Mouse (Mus musculus) lung, postnatal 14 days (tissue): ENCODE measurements at regions not wholly inside any gene's neighbourhood (a gene's known extent, or its start where the extent isn't known, plus 50 kb on each side); places are given as distances from the start of the nearest gene placed in this dataset.

Experiments
- DNase-seq: peaks from one replicate; pipeline ENCODE4 v3.0.0; 2021

- peak; percentile 39 for DNase-seq
Observed at GRCm38 (mm10) chr12:35313191-35313925, 221.5 kb downstream of the Ahr start.

GRCm38 (mm10) chr12:35308537-35308936, 226.3 kb downstream of the Ahr start:
- no peak for DNase-seq

- no peak for DNase-seq
Observed at GRCm38 (mm10) chr12:35303764-35304717, 230.8 kb downstream of the Ahr start.

GRCm38 (mm10) chr12:35303188-35303587, 231.7 kb downstream of the Ahr start:
- DNase-seq = no peak

GRCm38 (mm10) chr12:35294668-35295067, 240.2 kb downstream of the Ahr start:
- no peak for DNase-seq

GRCm38 (mm10) chr12:35293566-35293965, 241.3 kb downstream of the Ahr start:
- no peak for DNase-seq

GRCm38 (mm10) chr12:35291941-35292341, 242.9 kb downstream of the Ahr start:
- peak; percentile 37 for DNase-seq

- no peak for DNase-seq
Observed at GRCm38 (mm10) chr12:35287974-35288373, 241.0 kb downstream of the Snx13 start.

- DNase-seq = no peak
Observed at GRCm38 (mm10) chr12:35287570-35287969, 240.6 kb downstream of the Snx13 start.

- no peak for DNase-seq
Observed at GRCm38 (mm10) chr12:35286974-35287553, 240.1 kb downstream of the Snx13 start.

- no peak for DNase-seq
Observed at GRCm38 (mm10) chr12:35284345-35284744, 237.4 kb downstream of the Snx13 start.

GRCm38 (mm10) chr12:35283925-35284324, 236.9 kb downstream of the Snx13 start:
- no peak for DNase-seq

- no peak for DNase-seq
Observed at GRCm38 (mm10) chr12:35283407-35283806, 236.4 kb downstream of the Snx13 start.

GRCm38 (mm10) chr12:35269465-35269864, 222.5 kb downstream of the Snx13 start:
- no peak for DNase-seq

GRCm38 (mm10) chr12:35268006-35268405, 221.0 kb downstream of the Snx13 start:
- no peak for DNase-seq

GRCm38 (mm10) chr12:35267023-35267654, 220.2 kb downstream of the Snx13 start:
- DNase-seq = no peak

- no peak for DNase-seq
Observed at GRCm38 (mm10) chr12:35259781-35260180, 212.8 kb downstream of the Snx13 start.

GRCm38 (mm10) chr12:35255723-35256401, 208.9 kb downstream of the Snx13 start:
- DNase-seq = no peak

GRCm38 (mm10) chr12:35248476-35248875, 201.5 kb downstream of the Snx13 start:
- no peak for DNase-seq

- peak; percentile 38 for DNase-seq
Observed at GRCm38 (mm10) chr12:35246226-35247014, 199.4 kb downstream of the Snx13 start.

GRCm38 (mm10) chr12:35232322-35232673, 185.3 kb downstream of the Snx13 start:
- DNase-seq = no peak
